Mouse (Mus musculus) spleen, adult 2 months (tissue): Measurements from ENCODE around the gene Olfr898. TPM values are rescaled to one million over a fixed set of nuclear protein-coding genes. Genes with fewer than 3 reads are reported as not detected.

Experiments used
- DNase-seq, 2 experiments: peaks; one replicate each; pipeline versions ENCODE4 v3.0.0 to v3.0.0-alpha.2; 2012 to 2021; ENCODE audit warnings: low spot score in 2 of 2, low read depth in 1 of 2
- H3K27ac ChIP-seq: fragments of 200-500 bp; 2 replicates; pipeline ENCODE4 v1.5.1; 2012; ENCODE audit warnings: low read length, inconsistent platforms; ENCODE audit not compliant: insufficient read depth
- H3K27me3 ChIP-seq: fragments of 200-500 bp; 2 replicates; pipeline ENCODE4 v1.6.1; 2012; ENCODE audit warnings: mild to moderate bottlenecking, moderate library complexity, low read length, inconsistent platforms; ENCODE audit not compliant: control insufficient read depth, insufficient read depth
- H3K36me3 ChIP-seq: fragments of 200-500 bp; 2 replicates; pipeline ENCODE4 v1.6.1; 2012; ENCODE audit warnings: mild to moderate bottlenecking, low read length, inconsistent platforms; ENCODE audit not compliant: control insufficient read depth, insufficient read depth
- H3K4me1 ChIP-seq: fragments of 200-500 bp; 2 replicates; pipeline ENCODE4 v1.6.1; 2011; ENCODE audit warnings: inconsistent platforms; ENCODE audit not compliant: control insufficient read depth, insufficient read depth, insufficient read length
- H3K4me3 ChIP-seq: fragments of 200-500 bp; 2 replicates; pipeline ENCODE4 v1.5.1; 2011; ENCODE audit warnings: mild to moderate bottlenecking, inconsistent platforms; ENCODE audit not compliant: insufficient read depth, insufficient read length; ENCODE audit errors: extremely low read depth
- CTCF ChIP-seq: fragments of 200-500 bp; IDR thresholded peaks from 2 replicates; pipeline ENCODE4 v1.5.1; 2011; ENCODE audit warnings: mild to moderate bottlenecking, inconsistent platforms; ENCODE audit not compliant: insufficient read depth, insufficient read length, insufficient replicate concordance; ENCODE audit errors: extremely low read depth
- POLR2A ChIP-seq: fragments of 200-500 bp; IDR thresholded peaks from 2 replicates; pipeline ENCODE4 v1.6.1; 2011; ENCODE audit warnings: low read depth, low read length, inconsistent platforms
- WGBS: fragments of 180-500 bp; shearing (Covaris S2); methylation state at CpG from one replicate; pipeline ENCODE4 v1.1.7; 2018; 5-methylcytosine and 5-hydroxymethylcytosine counted together
- polyA plus RNA-seq: library from polyadenylated mRNA; depleted of rRNA; stranded (reverse); fragments of >200 nt; gene quantifications from 2 replicates; pipeline ENCODE4 v1.2.3, GENCODE M21; 2012; rRNA removed

Olfr898 gene
- not detected in 2 replicates for polyA plus RNA-seq

DNA sequence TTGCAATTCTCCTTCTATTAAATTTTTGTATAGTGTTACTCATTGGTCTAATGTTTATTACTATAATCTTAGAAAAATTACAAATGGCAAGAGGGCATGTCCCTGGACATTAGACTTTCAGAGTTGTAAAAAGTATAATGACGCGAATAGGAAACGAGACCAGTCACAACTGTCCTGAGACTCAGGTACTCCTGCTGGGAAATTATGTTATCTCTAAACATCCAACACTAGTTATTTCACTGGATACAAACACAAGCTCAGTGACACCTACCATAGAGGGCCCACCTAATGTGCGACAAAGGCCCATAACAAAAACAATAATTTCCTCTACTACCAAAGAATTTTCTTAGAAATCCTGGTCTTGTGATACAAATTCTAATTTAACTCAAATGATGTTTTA lies at the start of gene Olfr898:
Gene Olfr898, plus strand, starts transcription at position 301 of the 400 bp plus-strand sequence.
- Histone ChIP-seq H3K4me3 (no peak within 1 kb of the TSS), H3K36me3 (no peaks in the 10 kb centered on the region), H3K27ac (no peak within 1 kb of the TSS), H3K4me1 (no peaks in the 10 kb centered on the region), H3K27me3 (no peaks in the 10 kb centered on the region)
- no peak for TF ChIP-seq CTCF
- no peak for TF ChIP-seq POLR2A
- 87% methylated on average over 4 of the region's 4 CpGs for WGBS
- DNase-seq = no peak

DNA sequence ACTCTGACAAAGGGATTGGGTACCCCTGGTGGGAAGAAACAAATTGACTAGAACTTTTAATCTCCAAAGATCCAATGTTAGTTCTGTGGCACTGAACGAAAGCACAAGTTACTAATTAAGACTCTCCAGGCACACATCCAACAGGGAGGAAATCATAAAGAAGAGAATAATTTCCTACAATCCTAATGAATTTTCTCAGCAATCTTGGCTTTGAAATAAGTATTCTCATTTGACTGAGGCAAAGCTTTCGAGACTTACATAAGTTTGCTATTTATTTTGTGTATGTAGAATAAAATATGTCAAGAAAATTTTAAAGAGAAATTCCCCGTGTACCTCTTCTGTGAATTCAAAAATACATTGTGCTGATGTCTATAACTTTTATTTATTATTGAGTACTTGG lies 19.5 kb upstream of the Olfr898 start, which contains the start of gene Olfr25:
Gene Olfr25, plus strand, starts transcription at position 301 of the 400 bp plus-strand sequence.
- no peak within 1 kb of the TSS for H3K27ac ChIP-seq
- WGBS = 77% methylated on average over 3 of the region's 3 CpGs
- TF ChIP-seq POLR2A (no peak), CTCF (no peak)
- no peak within 1 kb of the TSS for H3K4me3 ChIP-seq
- no peaks in the 10 kb centered on the region for H3K4me1 ChIP-seq
- no peaks in the 10 kb centered on the region for H3K27me3 ChIP-seq
- no peak for DNase-seq
- no peaks in the 10 kb centered on the region for H3K36me3 ChIP-seq

- Histone ChIP-seq H3K4me1 (no peaks in the 10 kb centered on the region), H3K36me3 (no peaks in the 10 kb centered on the region), H3K27me3 (no peaks in the 10 kb centered on the region), H3K4me3 (no peak within 1 kb of the TSS), H3K27ac (no peak within 1 kb of the TSS)
- TF ChIP-seq POLR2A (no peak), CTCF (no peak)
- WGBS = 91% methylated on average over 2 of the region's 2 CpGs
- no peak for DNase-seq
These were observed 18.4 kb downstream of the Olfr898 start, which contains the start of gene Olfr250 for GRCm38 (mm10) chr9:38366596-38366995. Olfr250 (plus strand) TSS chr9:38366896.

- H3K27ac ChIP-seq = no peak within 1 kb of the TSS
- H3K27me3 ChIP-seq = no peaks in the 10 kb centered on the region
- H3K4me1 ChIP-seq = no peaks in the 10 kb centered on the region
- no peak within 1 kb of the TSS for H3K4me3 ChIP-seq
- no peak for TF ChIP-seq POLR2A
- TF ChIP-seq CTCF = no peak
- no peaks in the 10 kb centered on the region for H3K36me3 ChIP-seq
- DNase-seq = no peak
- WGBS = 64% methylated on average over 2 of the region's 2 CpGs
These were observed 28.6 kb downstream of the Olfr898 start, which contains the start of gene Olfr251 for GRCm38 (mm10) chr9:38376786-38377185. Olfr251 (plus strand) TSS chr9:38377086.

DNA sequence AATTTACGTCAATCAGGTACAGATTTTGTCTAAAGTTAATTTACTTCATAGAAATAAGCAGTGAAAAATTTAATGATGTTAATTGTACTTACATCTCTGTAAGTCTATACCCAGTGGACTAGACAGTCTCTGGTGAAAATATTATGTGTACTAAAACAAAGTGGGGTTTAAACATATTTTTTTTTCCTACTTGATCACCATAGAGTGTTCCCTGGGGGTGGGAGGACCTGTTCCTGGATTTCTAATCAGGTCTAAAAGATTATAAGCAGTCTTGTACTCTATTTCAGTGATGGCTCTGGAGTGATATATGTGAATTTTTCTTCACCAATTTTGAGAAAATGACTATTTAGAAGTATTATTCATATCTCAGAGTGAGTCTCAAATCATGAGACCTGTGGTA lies 53.2 kb downstream of the Olfr898 start, which contains the start of gene Olfr147:
Gene Olfr147, plus strand, starts transcription at position 301 of the 400 bp plus-strand sequence.
- WGBS = 83% methylated on average over 1 of the region's 1 CpGs
- no peak within 1 kb of the TSS for H3K27ac ChIP-seq
- no peaks in the 10 kb centered on the region for H3K36me3 ChIP-seq
- H3K4me1 ChIP-seq = no peaks in the 10 kb centered on the region
- TF ChIP-seq CTCF (no peak), POLR2A (no peak)
- no peak for DNase-seq
- H3K4me3 ChIP-seq = no peak within 1 kb of the TSS
- H3K27me3 ChIP-seq = no peaks in the 10 kb centered on the region

Other genes starting within 250 kb of the Olfr898 start
- not detected in 2 replicates for gene Olfr888, start 240.3 kb upstream of the Olfr898 start, polyA plus RNA-seq
- gene Olfr889, start 233.2 kb upstream of the Olfr898 start, polyA plus RNA-seq = not detected in 2 replicates
- not detected in 2 replicates for gene Olfr890, start 205.9 kb upstream of the Olfr898 start, polyA plus RNA-seq
- not detected in 2 replicates for gene Olfr891, start 167.6 kb upstream of the Olfr898 start, polyA plus RNA-seq
- gene Olfr893, start 140.0 kb upstream of the Olfr898 start, polyA plus RNA-seq = not detected in 2 replicates
- gene Olfr894, start 130.4 kb upstream of the Olfr898 start, polyA plus RNA-seq = not detected in 2 replicates
- not detected in 2 replicates for gene Olfr143, start 95.6 kb upstream of the Olfr898 start, polyA plus RNA-seq
- not detected in 2 replicates for gene Olfr895, start 80.6 kb upstream of the Olfr898 start, polyA plus RNA-seq
- gene Olfr896-ps1, start 57.3 kb upstream of the Olfr898 start, polyA plus RNA-seq = not detected in 2 replicates
- gene Olfr25, start 19.4 kb upstream of the Olfr898 start, polyA plus RNA-seq = not detected in 2 replicates
- not detected in 2 replicates for gene Olfr250, start 18.5 kb downstream of the Olfr898 start, polyA plus RNA-seq
- gene Olfr251, start 28.7 kb downstream of the Olfr898 start, polyA plus RNA-seq = not detected in 2 replicates
- gene Olfr147, start 53.3 kb downstream of the Olfr898 start, polyA plus RNA-seq = not detected in 2 replicates
- gene Olfr901, start 81.0 kb downstream of the Olfr898 start, polyA plus RNA-seq = not detected in 2 replicates
- not detected in 2 replicates for gene Olfr902, start 99.2 kb downstream of the Olfr898 start, polyA plus RNA-seq
- gene Olfr904, start 114.7 kb downstream of the Olfr898 start, polyA plus RNA-seq = not detected in 2 replicates
- gene Olfr905, start 122.7 kb downstream of the Olfr898 start, polyA plus RNA-seq = not detected in 2 replicates
- not detected in 2 replicates for gene Olfr906, start 138.7 kb downstream of the Olfr898 start, polyA plus RNA-seq
- gene Olfr907, start 147.4 kb downstream of the Olfr898 start, polyA plus RNA-seq = not detected in 2 replicates
- not detected in 2 replicates for gene Olfr911-ps1, start 173.2 kb downstream of the Olfr898 start, polyA plus RNA-seq
- not detected in 2 replicates for gene Olfr910, start 189.4 kb downstream of the Olfr898 start, polyA plus RNA-seq
- gene Olfr912, start 231.8 kb downstream of the Olfr898 start, polyA plus RNA-seq = not detected in 2 replicates
- gene Olfr913, start 244.3 kb downstream of the Olfr898 start, polyA plus RNA-seq = not detected in 2 replicates